Mouse (Mus musculus) lung, postnatal 0 days (tissue): Measurements from ENCODE around the gene Klhl15. TPM values are rescaled to one million over a fixed set of nuclear protein-coding genes. Genes with fewer than 3 reads are reported as not detected.

Source experiments
- ATAC-seq: fragments of 200-750 bp; cut with Nextera tagmentation; 2 replicates; pipeline ENCODE4 v1.8.0; 2017; ENCODE audit warnings: moderate library complexity
- DNase-seq: peaks from one replicate; pipeline ENCODE4 v3.0.0-alpha.2; 2016; ENCODE audit warnings: low spot score
- H3K27ac ChIP-seq: fragments of 300-500 bp; sonication (generic); 2 replicates; pipeline ENCODE4 v1.5.1; 2014; ENCODE audit warnings: antibody characterized with exemption, mild to moderate bottlenecking, low read length, mixed read lengths
- H3K27me3 ChIP-seq: fragments of 300-500 bp; sonication (generic); replicated peaks from 2 replicates; pipeline ENCODE4 v1.6.1; 2014; ENCODE audit warnings: low read length, mixed read lengths; ENCODE audit not compliant: insufficient read depth
- H3K36me3 ChIP-seq: fragments of 300-500 bp; sonication (generic); 2 replicates; pipeline ENCODE4 v1.6.1; 2014; ENCODE audit warnings: low read length, mixed read lengths; ENCODE audit not compliant: insufficient read depth
- H3K4me1 ChIP-seq: fragments of 300-500 bp; sonication (generic); 2 replicates; pipeline ENCODE4 v1.6.1; 2014; ENCODE audit warnings: antibody characterized with exemption, low read depth, low read length, mixed read lengths; ENCODE audit not compliant: insufficient read depth
- H3K4me2 ChIP-seq: fragments of 300-500 bp; sonication (generic); replicated peaks from 2 replicates; pipeline ENCODE4 v1.6.1; 2014; ENCODE audit warnings: low read depth, mild to moderate bottlenecking, low read length, moderate library complexity, mixed read lengths
- H3K4me3 ChIP-seq: fragments of 300-500 bp; sonication (generic); 2 replicates; pipeline ENCODE4 v1.5.1; 2014; ENCODE audit warnings: low read depth, low read length
- H3K9ac ChIP-seq: fragments of 300-500 bp; sonication (generic); replicated peaks from 2 replicates; pipeline ENCODE4 v1.6.1; 2014; ENCODE audit warnings: low read depth, mild to moderate bottlenecking
- H3K9me3 ChIP-seq: fragments of 300-500 bp; sonication (generic); 2 replicates; pipeline ENCODE4 v1.6.1; 2016; ENCODE audit warnings: low read length, mixed read lengths
- CTCF ChIP-seq: IDR thresholded peaks from 2 replicates; pipeline ENCODE4 v1.5.1; 2016; ENCODE audit warnings: antibody characterized with exemption, mild to moderate bottlenecking
- EP300 ChIP-seq: IDR thresholded peaks from 2 replicates; pipeline ENCODE4 v1.6.1; 2016; ENCODE audit warnings: antibody characterized with exemption, mild to moderate bottlenecking, control low read depth
- WGBS: fragments of 180-500 bp; shearing (Covaris S2); extraction: QIAGEN DNeasy Blood & Tissue Kit; methylation state at CpG from one replicate; pipeline ENCODE4 v1.1.7; 2014; 5-methylcytosine and 5-hydroxymethylcytosine counted together
- microRNA-seq: library from miRNA; unstranded; fragments of <30 nt; microRNA quantifications from one replicate; pipeline ENCODE4, GENCODE M21; 2016
- polyA plus RNA-seq: library from polyadenylated mRNA; unstranded; fragments of >200 nt; fragmentation: Nextera tagmentation; extraction: Ambion mirVana; gene quantifications from 2 replicates; pipeline ENCODE4 v1.2.1, GENCODE M21; 2015

The Klhl15 gene
- polyA plus RNA-seq, 1 experiment from 2014 or later: 5.1 TPM

GRCm38 (mm10) chrX:94302928-94303327, 68.5 kb downstream of the Klhl15 start:
- WGBS: 39% methylated on average over 2 of the region's 2 CpGs
- TF ChIP-seq EP300 (no peak), CTCF (no peak)

GRCm38 (mm10) chrX:94321036-94321902, 86.9 kb downstream of the Klhl15 start:
- Histone ChIP-seq H3K27me3 (no peaks in the 10 kb centered on the region), H3K4me2 (no peak overlapping the region), H3K9me3 (no peaks in the 10 kb centered on the region), H3K36me3 (no peaks in the 10 kb centered on the region), H3K27ac (no peak overlapping the region), H3K4me1 (no peaks in the 10 kb centered on the region), H3K4me3 (no peak overlapping the region), H3K9ac (no peak overlapping the region)
- 75% methylated on average over 11 of the region's 11 CpGs for WGBS
- no peak for DNase-seq
- ATAC-seq: no peak
- TF ChIP-seq EP300 (no peak), CTCF (no peak)

More at GRCm38 (mm10) chrX:94302928-94303327, 68.5 kb downstream of the Klhl15 start:
- H3K9ac ChIP-seq: no peak overlapping the region
- H3K4me1 ChIP-seq: no peaks in the 10 kb centered on the region
- H3K4me3 ChIP-seq: no peak overlapping the region
- no peaks in the 10 kb centered on the region for H3K9me3 ChIP-seq
- H3K27ac ChIP-seq: no peak overlapping the region
- no peaks in the 10 kb centered on the region for H3K36me3 ChIP-seq
- no peaks in the 10 kb centered on the region for H3K27me3 ChIP-seq
- ATAC-seq (no peak), DNase-seq (no peak)
- H3K4me2 ChIP-seq: no peak overlapping the region

Small RNAs within 50 kb of the gene (microRNA-seq; reads per million reads assigned to microRNA genes)
- not detected for gene Mir7673

Other genes with a start within 250 kb of the Klhl15 start
- gene Zfx, start 110.9 kb upstream of the Klhl15 start, polyA plus RNA-seq: 22.7 and 28.0 TPM in 2 replicates
- gene Eif2s3x, start 21.7 kb upstream of the Klhl15 start, polyA plus RNA-seq: 32.0 and 36.1 TPM in 2 replicates
- gene Fam90a1b, start 132.2 kb downstream of the Klhl15 start, polyA plus RNA-seq: not detected in 2 replicates
- gene Apoo, start 132.5 kb downstream of the Klhl15 start, polyA plus RNA-seq: 39.8 and 42.9 TPM in 2 replicates